Mouse (Mus musculus) kidney, adult 2 months (tissue): Measurements from ENCODE around the gene Kazn.

Source experiments
- CTCF ChIP-seq: fragments of 200-500 bp; conservative IDR thresholded peaks from 2 replicates; pipeline ENCODE4 v1.5.1; 2011; ENCODE audit warnings: low read depth, mild to moderate bottlenecking, control low read depth, low read length, moderate library complexity, mixed read lengths; ENCODE audit not compliant: insufficient read depth, insufficient read length
- POLR2A ChIP-seq: fragments of 200-500 bp; IDR thresholded peaks from one replicate; pipeline ENCODE4 v1.6.1; 2011; ENCODE audit warnings: low read depth, low read length, control low read depth

DNA sequence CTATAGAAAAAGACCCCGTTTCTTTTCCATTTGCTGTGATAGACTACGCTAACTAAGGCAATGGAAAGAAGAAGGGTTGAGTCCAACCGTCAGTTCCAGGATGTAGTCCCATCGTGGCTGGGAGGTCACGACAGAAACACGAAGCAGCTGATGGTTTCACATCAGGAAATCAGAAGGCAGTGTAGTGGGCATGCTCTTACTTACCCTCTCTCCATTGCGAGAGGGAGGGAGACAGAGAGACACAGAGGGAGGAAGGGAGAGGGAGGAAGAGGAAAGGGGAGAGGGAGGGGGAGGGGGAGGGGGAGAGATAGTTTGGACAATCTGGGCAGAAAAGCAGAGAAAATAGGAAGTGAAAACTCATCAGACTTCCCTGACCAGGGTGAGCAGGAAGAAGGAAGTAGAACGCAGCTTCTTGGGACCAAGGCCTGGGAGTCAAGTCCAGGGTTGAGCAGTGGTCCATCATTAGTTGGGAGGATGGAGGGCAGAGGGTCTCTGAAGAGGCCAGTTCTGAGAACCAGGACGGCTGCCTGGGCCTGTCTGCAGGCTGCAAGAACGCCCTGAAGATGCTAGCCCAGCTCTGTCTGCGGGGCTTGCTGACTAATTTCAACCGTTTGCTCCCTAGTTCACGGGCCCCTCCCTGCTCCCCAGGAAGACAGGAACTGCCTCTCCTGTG lies 165.0 kb downstream of the Kazn start:
- TF ChIP-seq CTCF (no peak), POLR2A (no peak)
